Mouse (Mus musculus) spleen, adult 2 months (tissue): Measurements from ENCODE around the gene Gm4756.
"Not testable (repeated sequence)": the region's sequence is repeated elsewhere in the genome, so short reads cannot be mapped to it uniquely, and the experiment has no call there.

Source experiments
- CTCF ChIP-seq: fragments of 200-500 bp; IDR thresholded peaks from 2 replicates; pipeline ENCODE4 v1.5.1; 2011; ENCODE audit warnings: mild to moderate bottlenecking, inconsistent platforms; ENCODE audit not compliant: insufficient read depth, insufficient read length, insufficient replicate concordance; ENCODE audit errors: extremely low read depth
- POLR2A ChIP-seq: fragments of 200-500 bp; IDR thresholded peaks from 2 replicates; pipeline ENCODE4 v1.6.1; 2011; ENCODE audit warnings: low read depth, low read length, inconsistent platforms

DNA sequence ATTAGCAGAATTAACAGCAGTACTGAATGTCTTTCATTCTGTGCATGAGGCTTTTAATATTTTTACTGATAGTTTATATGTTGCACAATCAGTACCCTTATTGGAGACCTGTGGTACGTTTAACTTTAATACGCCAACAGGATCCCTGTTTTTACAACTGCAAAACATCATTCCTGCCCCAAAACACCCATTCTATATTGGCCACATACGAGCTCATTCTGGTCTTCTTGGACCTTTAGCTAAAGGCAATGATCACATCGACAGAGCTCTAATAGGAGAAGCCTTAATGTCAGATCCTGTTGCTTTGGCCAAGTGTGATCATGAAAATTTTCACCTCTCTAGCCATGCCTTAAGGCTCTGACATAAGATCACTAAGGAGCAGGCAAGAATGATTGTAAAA, 37.1 kb upstream of the Gm4756 start:
- not testable (repeated sequence) for TF ChIP-seq CTCF, POLR2A
